Mouse (Mus musculus) T-helper 1 cell (primary cell): ENCODE results near the gene Ccdc180.

ENCODE experiments used
- in situ Hi-C: fragments of 300-600 bp; cut with MboI, MseI; formaldehyde crosslinking; loops from one replicate; pipeline ENCODE4 v1.15.1; 2025; ENCODE audit warnings: high pct_unique_total_duplicates

The Ccdc180 gene

DNA sequence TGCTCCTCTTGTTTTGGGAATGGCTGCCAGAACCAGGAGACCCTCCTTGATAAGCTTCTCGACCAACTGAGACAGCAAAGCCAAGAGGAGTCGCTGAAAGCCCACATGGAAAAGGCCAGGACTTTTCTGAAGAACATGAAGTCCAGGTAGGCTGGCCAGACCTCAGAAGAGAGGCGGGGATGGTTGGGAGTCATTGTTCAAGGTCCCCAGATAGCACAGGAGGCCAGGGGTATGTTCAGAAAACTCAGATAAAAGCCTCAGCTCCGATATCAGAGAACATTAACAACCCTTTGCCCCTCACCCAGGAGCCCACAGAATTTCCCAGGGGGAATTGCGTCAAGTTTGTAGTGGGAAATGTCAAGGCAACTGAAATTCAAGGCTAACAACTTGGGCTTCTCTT lies 21.2 kb downstream of the Ccdc180 start:
- in situ Hi-C loops: no loop called here

DNA sequence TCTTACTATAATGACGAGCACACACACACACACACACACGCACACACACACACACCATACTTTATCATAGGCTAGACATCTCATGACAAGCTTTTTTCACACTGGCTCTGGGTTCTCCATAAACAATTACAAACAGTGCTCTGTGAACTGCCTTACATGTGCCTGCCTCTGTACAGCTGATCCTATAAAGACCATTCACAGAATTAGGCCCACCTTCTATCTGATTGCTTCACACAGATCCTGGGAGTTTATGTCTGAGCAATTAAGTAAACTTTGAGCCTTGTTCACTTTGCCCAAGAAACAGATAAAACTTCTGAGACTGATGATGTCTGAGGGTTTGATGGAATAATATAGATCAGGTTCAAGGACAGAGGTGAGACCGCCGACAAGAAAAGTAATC lies 21.8 kb downstream of the Ccdc180 start:
- in situ Hi-C loops: no loop called here

DNA sequence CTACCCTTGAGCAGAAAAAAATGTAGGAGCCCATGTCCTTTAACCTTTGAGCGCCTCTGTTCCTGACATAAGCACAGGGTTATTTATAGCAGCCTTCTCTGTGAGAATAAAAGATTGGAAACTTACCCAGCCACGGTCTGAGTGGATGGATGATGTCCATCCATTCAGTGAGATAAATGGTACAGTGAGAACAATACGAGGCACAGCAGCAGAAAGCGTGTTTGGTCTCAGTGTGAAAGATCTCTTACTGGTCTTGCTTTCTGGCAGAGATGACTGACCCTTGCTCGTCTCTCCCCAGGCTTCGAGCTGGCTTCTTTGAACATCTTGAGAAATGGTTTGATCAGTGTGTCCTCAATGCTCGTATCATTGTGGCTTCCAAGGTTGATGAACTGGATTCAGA lies 27.0 kb downstream of the Ccdc180 start:
- in situ Hi-C loops: no loop called here

DNA sequence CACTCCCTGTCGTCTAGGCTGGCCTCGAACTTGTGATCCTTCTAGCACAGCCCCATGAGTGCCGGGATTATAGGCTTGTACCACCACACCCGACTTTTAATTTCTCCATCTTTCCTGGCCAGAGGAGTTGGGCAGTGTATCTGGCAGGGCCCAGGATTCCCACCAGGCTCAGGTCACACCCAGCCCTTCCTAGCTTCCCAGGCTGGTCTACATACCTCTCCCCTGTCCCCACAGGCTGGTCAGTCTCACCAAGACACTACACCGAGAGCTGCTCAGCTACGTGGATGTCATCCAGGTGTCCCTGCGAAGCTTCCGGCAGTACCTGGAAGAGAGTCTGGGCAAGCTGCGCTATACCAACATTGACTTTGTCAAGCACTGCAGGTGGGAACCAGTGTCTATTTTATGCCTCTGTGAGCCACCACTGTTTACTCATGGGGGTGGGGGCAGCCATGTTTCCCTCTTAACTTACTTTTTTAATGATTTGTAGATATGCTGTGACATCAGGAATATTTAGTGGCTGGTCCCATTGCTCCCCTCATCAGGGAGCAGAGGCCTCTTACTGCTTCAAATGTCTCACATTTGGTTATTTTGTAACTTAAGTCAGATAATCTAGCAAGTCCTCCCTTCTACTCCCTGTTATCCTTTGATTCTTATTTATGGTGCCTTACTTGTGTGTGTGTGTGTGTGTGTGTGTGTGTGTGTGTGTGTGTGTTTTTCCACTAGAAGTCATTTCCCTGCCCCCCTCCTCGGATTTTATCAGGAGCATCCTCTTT lies 31.7 kb downstream of the Ccdc180 start:
- in situ Hi-C loops: no loop called here

- in situ Hi-C loops: no loop called here
Observed at GRCm38 (mm10) chr4:45924011-45924410, 33.9 kb downstream of the Ccdc180 start.

DNA sequence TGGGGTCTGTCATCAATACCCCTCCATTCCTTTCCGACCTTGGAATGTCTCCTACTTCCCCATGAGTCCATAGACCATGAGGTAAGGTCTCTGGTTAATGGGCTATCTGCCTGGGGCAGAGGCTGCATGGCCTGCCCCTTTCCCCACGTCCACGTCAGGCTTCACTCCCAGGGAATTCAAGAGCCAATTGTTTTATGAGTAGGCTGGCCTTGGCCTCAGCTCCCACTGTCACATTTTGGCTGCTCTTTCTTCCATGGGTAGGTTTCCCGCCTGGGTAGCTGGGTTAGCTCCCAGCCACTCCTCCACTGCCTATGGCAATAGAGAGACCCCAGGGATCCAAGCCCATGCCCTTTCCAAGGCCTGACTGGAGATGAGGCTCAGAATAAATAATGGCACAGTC lies 38.5 kb downstream of the Ccdc180 start:
- in situ Hi-C loops: no loop called here

DNA sequence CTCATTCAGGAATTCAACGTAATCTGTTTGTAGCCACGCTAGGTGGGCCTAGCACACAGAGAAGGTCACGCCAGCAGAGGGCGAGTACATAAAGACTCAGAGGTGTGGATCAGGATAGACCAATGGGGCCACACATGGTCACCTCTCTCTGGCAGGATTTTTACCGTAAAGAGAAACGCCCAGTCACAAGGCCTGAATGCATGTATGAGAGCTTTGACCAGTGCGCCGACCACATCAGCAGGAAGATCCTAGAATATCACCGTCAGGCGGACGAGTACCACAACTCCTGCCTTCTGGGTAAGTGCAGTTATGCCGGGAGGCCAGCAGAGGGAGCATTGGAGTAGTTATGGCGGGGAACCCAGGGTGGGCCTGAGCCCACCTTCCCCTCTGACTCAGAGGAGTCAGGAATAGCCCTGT lies 51.5 kb downstream of the Ccdc180 start:
- in situ Hi-C loops: no loop called here

DNA sequence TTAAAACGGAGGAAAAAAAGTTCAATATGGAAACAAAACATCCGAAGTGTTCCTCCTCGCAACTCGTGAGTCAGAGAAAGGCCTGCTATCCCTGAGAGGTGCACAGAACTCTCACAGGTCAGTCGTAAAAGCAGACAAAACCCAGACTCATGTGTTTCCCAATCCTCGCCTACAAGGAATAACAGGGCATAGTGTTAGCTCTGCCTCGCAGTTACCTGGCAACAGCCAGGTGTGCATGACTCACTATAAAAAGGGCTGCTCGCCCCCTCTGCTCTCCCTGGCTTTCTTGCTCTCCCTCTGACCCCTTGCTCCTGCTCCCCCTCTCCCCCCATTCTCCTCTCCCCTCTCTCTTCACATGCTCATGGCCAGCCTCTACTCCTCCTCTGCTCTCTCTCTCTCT lies 57.6 kb downstream of the Ccdc180 start:
- in situ Hi-C loops: no loop called here

DNA sequence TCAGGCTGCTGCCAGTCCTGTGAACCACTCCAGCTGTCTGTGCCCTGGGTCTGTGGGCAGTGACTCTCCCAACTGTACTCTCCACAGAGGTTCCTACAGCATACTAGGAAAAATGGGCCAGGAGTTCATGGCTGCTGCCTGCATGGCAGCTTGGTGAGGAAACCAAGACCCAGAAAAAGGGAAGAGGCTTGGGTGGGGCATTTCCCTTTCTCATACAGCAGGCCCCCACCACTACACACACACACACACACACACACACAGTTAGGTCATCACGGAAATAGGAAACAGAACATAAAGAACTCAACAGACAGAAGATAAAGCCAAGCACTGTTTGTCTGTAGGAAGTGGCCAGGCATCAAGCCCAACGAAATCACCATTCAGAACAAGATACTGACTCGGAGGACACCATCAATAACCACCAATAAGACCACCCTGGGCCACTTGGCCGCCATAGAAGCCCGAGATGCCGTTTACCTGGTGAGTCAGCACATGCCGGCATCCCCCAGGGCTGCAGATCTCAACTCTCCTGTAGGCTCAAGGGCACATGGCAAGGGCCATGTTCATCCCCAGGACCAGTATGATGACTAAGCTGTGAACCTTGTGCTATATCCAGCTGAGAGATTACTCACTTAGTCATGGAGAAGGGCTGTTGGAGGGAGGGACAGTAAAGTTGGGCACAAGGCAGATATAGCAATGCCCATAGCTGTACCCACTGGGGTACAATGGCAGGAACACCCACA lies 59.2 kb downstream of the Ccdc180 start:
- in situ Hi-C loops: no loop called here

DNA sequence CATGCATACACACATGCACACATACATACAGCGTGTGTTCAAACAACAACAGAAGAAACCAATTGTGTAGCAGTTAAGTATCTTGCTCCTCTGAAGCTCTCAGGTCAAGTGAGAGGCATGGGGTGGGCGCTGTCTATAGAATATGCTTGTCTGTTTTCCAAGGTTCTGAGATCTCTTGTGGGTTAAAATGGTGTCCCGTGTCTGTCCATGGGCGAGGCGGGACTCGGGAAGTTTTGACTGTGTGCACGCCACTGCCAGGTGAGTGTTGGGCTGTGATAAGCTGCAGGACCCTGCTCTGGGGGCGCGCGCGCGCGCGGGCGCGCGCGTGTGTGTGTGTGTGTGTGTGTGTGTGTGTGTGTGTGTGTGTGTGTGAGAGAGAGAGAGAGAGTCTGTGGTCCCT lies 61.7 kb downstream of the Ccdc180 start:
- in situ Hi-C loops: loop anchor here (10.0 kb wide), 1 partner anchor 173 kb away; no protein-coding TSS in a partner anchor

DNA sequence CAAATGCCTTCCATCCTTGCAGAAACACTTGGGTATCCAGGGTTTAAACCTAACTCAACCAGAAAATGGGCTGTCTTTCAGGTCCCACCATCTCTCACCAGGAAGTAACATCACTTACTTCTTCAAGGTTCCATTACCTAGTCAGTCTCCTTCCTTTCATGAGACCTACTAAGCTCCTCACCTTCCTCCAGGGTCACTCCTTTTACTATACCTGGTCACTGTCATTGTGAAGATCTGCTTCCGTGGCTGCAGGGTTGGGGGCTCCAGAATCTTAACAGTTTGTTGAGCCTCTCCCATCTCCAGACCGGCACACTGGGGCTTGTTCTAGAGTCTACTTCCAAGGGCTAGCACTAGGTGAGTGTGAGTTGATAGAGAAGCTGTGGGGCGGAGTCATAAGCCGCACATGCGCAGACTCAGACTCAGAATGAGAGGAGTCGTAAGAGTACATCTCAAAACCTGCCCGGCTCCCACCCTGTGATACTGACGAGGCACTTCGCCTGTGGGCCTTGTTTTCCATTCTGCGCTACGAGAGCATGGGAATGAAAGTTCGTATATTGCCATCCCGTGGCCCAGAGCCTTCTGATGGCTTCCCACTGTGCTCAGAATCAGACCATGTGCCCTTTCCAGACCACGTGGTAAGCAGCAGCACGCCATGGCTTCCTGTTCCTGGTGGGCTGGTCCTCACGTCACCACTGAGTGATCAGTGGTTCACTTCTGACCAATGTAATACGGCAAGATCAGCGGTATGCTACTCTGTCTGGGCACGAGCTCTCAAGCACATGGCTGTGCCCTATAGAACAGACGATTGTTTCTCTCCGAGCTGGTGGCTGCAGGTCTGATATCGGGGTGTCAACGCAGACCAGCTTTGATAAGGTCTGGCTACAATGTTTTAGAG lies 63.2 kb downstream of the Ccdc180 start:
- in situ Hi-C loops: loop anchor here (10.0 kb wide), 1 partner anchor 172 kb away; no protein-coding TSS in a partner anchor

- in situ Hi-C loops: loop anchor here (10.0 kb wide), 1 partner anchor 170 kb away; no protein-coding TSS in a partner anchor
Observed at GRCm38 (mm10) chr4:45955235-45955634, 65.1 kb downstream of the Ccdc180 start.

DNA sequence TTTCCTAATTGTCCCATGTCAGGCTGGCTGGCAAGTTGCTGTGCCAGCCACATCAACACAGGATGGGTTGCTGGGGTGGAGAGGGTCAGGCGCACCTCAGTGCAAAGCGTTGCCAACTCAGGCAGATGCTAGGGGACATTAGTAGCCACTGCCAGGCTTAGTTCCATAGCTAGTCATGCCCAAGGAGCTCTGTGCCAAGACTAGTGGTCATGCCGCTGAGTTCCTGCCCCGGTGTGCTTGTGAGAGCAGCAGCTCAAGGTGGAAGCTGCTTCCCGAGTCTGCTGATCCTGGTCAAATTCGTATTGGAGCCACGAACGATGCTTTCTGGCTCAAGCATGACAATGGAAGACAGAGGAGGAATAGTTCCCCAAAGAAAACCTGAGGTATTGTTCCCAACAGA lies 66.0 kb downstream of the Ccdc180 start:
- in situ Hi-C loops: loop anchor here (10.0 kb wide), 1 partner anchor 169 kb away; no protein-coding TSS in a partner anchor

GRCm38 (mm10) chr4:45956706-45957105 lies 66.6 kb downstream of the Ccdc180 start:
- in situ Hi-C loops: loop anchor here (10.0 kb wide), 1 partner anchor 168 kb away; no protein-coding TSS in a partner anchor

DNA sequence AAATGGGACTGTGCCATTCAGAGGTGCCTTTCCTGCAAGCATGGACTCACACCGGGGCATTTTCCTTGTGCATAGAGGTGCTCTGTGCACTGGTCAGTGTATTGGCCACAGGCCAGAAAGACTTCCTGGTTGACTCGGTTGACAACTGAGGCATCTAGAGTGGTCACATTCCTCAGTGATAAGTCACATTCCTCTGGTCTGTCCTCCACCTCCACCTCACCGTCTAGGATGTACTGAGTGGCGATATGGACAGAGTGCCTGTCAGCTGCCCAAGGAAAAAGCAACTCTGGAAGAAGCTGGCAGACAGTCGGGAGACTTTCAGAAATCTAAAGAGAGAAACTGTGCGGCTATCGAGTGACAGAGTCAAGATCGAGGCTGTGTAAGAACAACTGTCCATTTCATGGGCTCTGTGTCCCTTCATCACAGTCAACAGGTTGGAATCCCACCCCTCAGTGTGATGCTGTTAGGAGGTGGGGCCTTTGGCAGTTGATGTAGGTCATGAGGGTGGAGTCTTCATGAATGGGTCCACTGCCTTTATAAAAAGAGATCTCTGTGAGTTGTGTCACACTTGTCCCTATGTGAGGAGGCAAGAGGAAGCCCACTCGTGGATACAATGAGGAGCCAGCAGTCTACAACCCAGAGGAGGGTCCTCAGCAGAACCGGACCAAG lies 74.8 kb downstream of the Ccdc180 start, which contains the start of gene Tdrd7:
Tdrd7 (plus strand) TSS at position 564 of the 669 bp plus-strand sequence.
- in situ Hi-C loops: no loop called here

DNA sequence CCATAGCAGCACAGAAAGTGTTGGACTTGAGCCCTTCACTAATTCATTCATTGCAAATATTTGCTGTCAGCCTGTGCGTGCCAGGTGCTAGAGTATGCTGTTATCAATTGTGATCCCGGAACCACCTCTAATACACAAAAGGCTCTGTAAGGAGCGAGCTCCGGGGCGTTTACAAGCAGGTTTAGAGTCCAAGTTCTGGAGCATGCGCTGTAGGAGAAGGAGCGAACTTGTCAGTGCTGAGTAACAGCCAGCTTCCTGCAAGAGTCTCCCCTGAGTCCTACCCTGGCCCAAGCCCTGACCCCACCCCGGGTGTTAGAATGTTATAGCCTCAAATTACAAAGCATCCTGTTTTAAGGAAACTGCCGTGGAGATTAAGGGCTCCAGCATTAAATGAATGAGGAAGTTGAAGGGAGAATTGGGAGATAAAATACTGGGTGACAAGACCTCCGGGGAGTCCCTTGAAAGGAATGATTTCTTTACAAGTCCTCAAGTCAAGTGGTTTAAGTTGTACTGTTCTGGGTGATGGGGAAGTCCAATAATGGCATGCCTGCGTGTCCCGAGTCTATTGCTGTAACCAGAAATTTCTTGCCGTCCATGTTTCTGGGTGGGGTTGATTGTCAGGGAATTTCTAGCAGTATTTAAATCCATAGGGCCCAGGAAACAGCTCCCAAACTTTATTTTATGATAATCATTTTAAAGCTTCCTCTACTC lies 75.8 kb downstream of the Ccdc180 start:
- in situ Hi-C loops: no loop called here

DNA sequence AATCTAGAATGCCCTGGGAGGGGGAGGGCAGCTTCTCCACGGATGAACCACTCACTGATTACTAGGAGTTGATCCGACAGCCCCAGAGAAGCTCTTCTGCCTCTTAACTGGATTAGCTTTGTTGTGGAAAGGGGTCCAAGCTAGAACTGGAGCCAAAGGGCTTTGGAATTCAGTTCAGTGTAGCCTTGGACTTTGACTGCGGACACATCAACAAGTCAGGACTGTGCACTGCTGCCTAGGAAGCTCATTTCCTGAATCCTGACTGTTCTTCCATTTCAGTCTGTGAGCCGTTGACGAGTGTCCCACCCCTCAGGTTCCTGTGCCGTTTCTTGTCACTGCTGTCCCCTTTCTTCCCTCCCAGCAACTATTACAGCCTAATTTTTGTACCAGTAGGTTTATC lies 76.6 kb downstream of the Ccdc180 start:
- in situ Hi-C loops: no loop called here

DNA sequence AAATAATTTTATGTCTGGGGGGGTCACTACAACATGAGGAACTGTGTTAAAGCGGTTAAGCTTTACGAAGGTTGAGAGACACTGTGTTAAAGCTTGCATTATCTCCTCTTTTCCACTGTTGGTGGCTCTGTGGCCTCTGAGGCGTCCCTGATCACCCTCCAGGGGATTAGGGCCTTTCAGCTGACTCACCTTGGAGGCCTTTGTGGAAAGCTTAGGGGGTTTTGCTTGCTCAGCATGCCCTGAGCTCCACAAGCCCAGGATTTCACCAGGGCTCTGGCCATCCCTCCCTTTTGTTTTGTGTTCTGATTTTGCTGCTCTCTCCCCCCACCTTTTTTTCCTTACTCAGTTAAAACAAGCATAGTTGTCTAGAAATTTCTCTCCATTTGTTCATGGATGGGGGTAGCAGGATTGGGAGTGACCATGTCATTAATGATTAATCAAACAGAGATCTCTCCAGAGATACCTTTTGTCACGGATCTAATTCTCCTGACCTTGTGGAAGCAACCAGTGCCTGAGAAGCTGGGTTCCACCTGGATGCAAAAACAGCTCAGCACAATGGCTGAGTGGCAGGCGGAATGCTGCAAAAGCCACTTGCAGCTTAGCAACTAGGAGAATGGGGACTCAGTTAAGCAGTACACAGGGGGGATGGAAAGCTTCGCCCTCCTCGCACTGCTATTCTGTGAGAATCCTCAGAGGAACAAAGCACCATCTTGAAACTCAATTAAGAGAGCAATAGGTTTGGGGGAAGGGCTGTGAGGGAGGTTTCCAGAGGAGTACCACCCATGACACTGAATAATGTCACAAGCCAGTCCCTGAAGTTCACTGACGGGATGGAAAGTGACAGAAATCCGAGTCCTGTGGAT lies 77.6 kb downstream of the Ccdc180 start:
- in situ Hi-C loops: no loop called here

GRCm38 (mm10) chr4:45969051-45969450 lies 78.9 kb downstream of the Ccdc180 start:
- in situ Hi-C loops: no loop called here
